In the genomic region with DNA sequence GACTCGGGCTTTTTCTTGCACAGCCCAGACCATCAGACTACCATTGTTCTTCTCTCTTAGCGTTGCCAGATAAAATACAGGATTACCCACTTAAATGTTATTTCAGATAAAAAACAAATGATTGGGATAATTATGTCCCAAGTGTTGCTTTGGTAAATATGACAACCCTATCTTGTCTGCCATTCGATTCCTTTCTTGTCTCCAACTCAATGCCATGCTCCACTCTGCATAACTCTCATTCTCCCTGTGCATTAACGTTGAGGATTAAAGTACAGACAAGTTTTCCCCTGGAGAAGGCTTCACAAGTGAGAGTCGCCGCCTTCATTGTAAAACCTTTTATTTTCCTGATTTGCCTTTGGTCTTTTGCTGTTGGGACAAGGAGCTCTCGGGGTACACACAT, we compare ENCODE assay signal across 8 mouse cellular contexts. TPM values are rescaled to one million over a fixed set of nuclear protein-coding genes. Genes with fewer than 3 reads are reported as not detected.
A peak's percentile ranks its signal among the peaks of the same experiment; 100 is the strongest.
DNase-seq lines count a peak whose midpoint lies in the region; ATAC-seq and TF ChIP-seq lines count a peak whose summit lies in the region.

No protein-coding gene starts in this region.

- H3K9me3 ChIP-seq in lung, embryonic 14.5 days (ENCODE audit: low read depth, low read length) = no peaks in the 10 kb centered on the region
- no peaks in the 10 kb centered on the region for H3K9me3 ChIP-seq in intestine, postnatal 0 days (ENCODE audit: control insufficient read depth)
- H3K9me3 ChIP-seq in neural tube, embryonic 14.5 days (ENCODE audit: control insufficient read depth, low read length) = no peaks in the 10 kb centered on the region

- 42% methylated on average over 7 of the region's 7 CpGs for WGBS in lung, embryonic 14.5 days
- WGBS in intestine, postnatal 0 days = 53% methylated on average over 7 of the region's 7 CpGs
- WGBS in neural tube, embryonic 14.5 days = 33% methylated on average over 7 of the region's 7 CpGs

- no peaks in the 10 kb centered on the region for H3K4me1 ChIP-seq in lung, embryonic 14.5 days (ENCODE audit: insufficient read depth)
- no peaks in the 10 kb centered on the region for H3K4me1 ChIP-seq in embryonic fibroblast, embryonic 13.5 days (ENCODE audit: control insufficient read depth, insufficient read depth, low read length)
- H3K4me1 ChIP-seq in intestine, postnatal 0 days (replicated peaks; ENCODE audit: control insufficient read depth, insufficient read depth, low read length) = no peaks in the 10 kb centered on the region
- no peaks in the 10 kb centered on the region for H3K4me1 ChIP-seq in neural tube, embryonic 14.5 days (ENCODE audit: control insufficient read depth, insufficient read depth, low read length)

- no peak for DNase-seq in lung, embryonic 14.5 days
- DNase-seq in lung, postnatal 10 days = no peak
- no peak for DNase-seq in gastrocnemius, adult 18-20 months (ENCODE audit: low spot score)
- DNase-seq in gastrocnemius, postnatal 4 days (ENCODE audit: low spot score in 2 of 2) = no peak
- DNase-seq in left cerebral cortex, postnatal 4 days = no peak

- H3K27me3 ChIP-seq in lung, embryonic 14.5 days (ENCODE audit: insufficient read depth, low read length) = no peaks in the 10 kb centered on the region
- H3K27me3 ChIP-seq in intestine, postnatal 0 days (replicated peaks; ENCODE audit: control insufficient read depth, insufficient read depth, low read length) = no peaks in the 10 kb centered on the region
- no peaks in the 10 kb centered on the region for H3K27me3 ChIP-seq in neural tube, embryonic 14.5 days (ENCODE audit: control insufficient read depth, insufficient read depth, low read length)

- peak overlapping the region; percentile 59 for H3K4me2 ChIP-seq in lung, embryonic 14.5 days
- H3K4me2 ChIP-seq in intestine, postnatal 0 days (replicated peaks; ENCODE audit: low read depth) = peak overlapping the region; percentile 60
- H3K4me2 ChIP-seq in neural tube, embryonic 14.5 days (ENCODE audit: low read depth, low read length) = peak overlapping the region; percentile 46

- peak overlapping the region; percentile 92; the same call in 1 of the 2 replicates for H3K27ac ChIP-seq in lung, embryonic 14.5 days (ENCODE audit: low read depth)
- H3K27ac ChIP-seq in embryonic fibroblast, embryonic 13.5 days (ENCODE audit: insufficient read depth, low read length) = peak overlapping the region; percentile 86
- H3K27ac ChIP-seq in intestine, postnatal 0 days (ENCODE audit: low read depth, low read length) = peak overlapping the region; percentile 88; the same call in 1 of the 2 replicates
- H3K27ac ChIP-seq in neural tube, embryonic 14.5 days (ENCODE audit: low read depth, low read length) = peak overlapping the region; percentile 88

- intact Hi-C loops in left cerebral cortex, postnatal 4 days (cut with DNase I) = no loop called here

- no peak overlapping the region for H3K9ac ChIP-seq in lung, embryonic 14.5 days
- no peak overlapping the region for H3K9ac ChIP-seq in intestine, postnatal 0 days (ENCODE audit: low read depth, low read length)
- H3K9ac ChIP-seq in neural tube, embryonic 14.5 days (replicated peaks; ENCODE audit: low read depth, low read length) = no peak overlapping the region

- no peak for TF ChIP-seq POLR2A in embryonic fibroblast, embryonic 13.5 days (IDR thresholded peaks at IDR 0.05; ENCODE audit: low read depth, low read length)

- H3K4me3 ChIP-seq in lung, embryonic 14.5 days (ENCODE audit: low read depth, low read length) = peak overlapping the region; percentile 58
- H3K4me3 ChIP-seq in embryonic fibroblast, embryonic 13.5 days (ENCODE audit: insufficient read depth, low read length) = no peak overlapping the region
- peak overlapping the region; percentile 61 for H3K4me3 ChIP-seq in intestine, postnatal 0 days (ENCODE audit: low read depth, low read length)
- peak overlapping the region; percentile 59 for H3K4me3 ChIP-seq in neural tube, embryonic 14.5 days (ENCODE audit: low read depth, low read length)

- no peaks in the 10 kb centered on the region for H3K36me3 ChIP-seq in lung, embryonic 14.5 days (ENCODE audit: insufficient read depth)
- no peaks in the 10 kb centered on the region for H3K36me3 ChIP-seq in intestine, postnatal 0 days (ENCODE audit: control insufficient read depth, insufficient read depth)
- H3K36me3 ChIP-seq in neural tube, embryonic 14.5 days (ENCODE audit: control insufficient read depth, insufficient read depth, low read length) = no peaks in the 10 kb centered on the region

- no peak for TF ChIP-seq CTCF in lung, embryonic 14.5 days (IDR thresholded peaks at IDR 0.05; ENCODE audit: low read depth)
- no peak for TF ChIP-seq CTCF in embryonic fibroblast, embryonic 13.5 days (IDR thresholded peaks at IDR 0.05; ENCODE audit: borderline replicate concordance, insufficient read depth, low read length)
- TF ChIP-seq CTCF in intestine, postnatal 0 days (IDR thresholded peaks at IDR 0.05; ENCODE audit: low read depth) = no peak

- ATAC-seq in lung, embryonic 14.5 days (ENCODE audit: insufficient read depth) = no peak
- no peak for ATAC-seq in intestine, postnatal 0 days
- ATAC-seq in neural tube, embryonic 14.5 days (ENCODE audit: low read depth) = peak; percentile 10; the same call in 1 of the 2 replicates

RNA-seq across cellular contexts. Expression of gene Abcb7, which starts 0.3 kb away (rescaled TPM):
- polyA plus RNA-seq in lung, embryonic 14.5 days (2014; fragmentation: Nextera tagmentation; extraction: Ambion mirVana) = 15.4 and 15.9 TPM in 2 replicates
- 5.6 and 8.5 TPM in 2 replicates for polyA plus RNA-seq in embryonic fibroblast, embryonic 13.5 days (2011; ENCODE audit: insufficient read length, low read depth, missing spikeins)
- polyA plus RNA-seq in intestine, postnatal 0 days (2015; fragmentation: Nextera tagmentation; extraction: Ambion mirVana) = 6.3 and 6.7 TPM in 2 replicates
- polyA plus RNA-seq in neural tube, embryonic 14.5 days (2014; fragmentation: Nextera tagmentation; extraction: Ambion mirVana) = 12.2 and 14.1 TPM in 2 replicates
- total RNA-seq in gastrocnemius, adult 18-20 months (2021) = 10 to 100 TPM; 40.3 to 41.7 TPM
- total RNA-seq in gastrocnemius, postnatal 4 days (2021) = 10 to 100 TPM; 17.4 to 27.3 TPM
- 10 to 100 TPM; 15.8 to 18.9 TPM for total RNA-seq in left cerebral cortex, postnatal 4 days (2021)
